19 mouse cellular contexts compared by ENCODE assay signal in genomic region chr2:35172246-35172645, GRCm38 (mm10). TPM values are rescaled to one million over a fixed set of nuclear protein-coding genes. Genes with fewer than 3 reads are reported as not detected.
A peak's percentile ranks its signal among the peaks of the same experiment; 100 is the strongest.
DNase-seq lines count a peak whose midpoint lies in the region; ATAC-seq and TF ChIP-seq lines count a peak whose summit lies in the region.
"Had no signal": no experiment of that assay in that cellular context is flagged by ENCODE, and none has a peak within 500 bp of the region (broad histone marks: within the 10 kb centered on the region; RNA-seq: fewer than 3 reads in every experiment).

No protein-coding gene starts in this region.

- H3K4me2 ChIP-seq in heart, embryonic 12.5 days: no peak overlapping the region
- no peak overlapping the region for H3K4me2 ChIP-seq in lung, postnatal 0 days (replicated peaks; ENCODE audit: low read depth, low read length)
- H3K4me2 ChIP-seq in stomach, embryonic 16.5 days (ENCODE audit: low read depth, low read length): no peak overlapping the region
- H3K4me2 ChIP-seq: forebrain, embryonic 13.5 days; hindbrain, embryonic 15.5 days; midbrain, embryonic 12.5 days; neural tube, embryonic 12.5 days had no signal

- H3K27ac ChIP-seq in heart, embryonic 12.5 days (ENCODE audit: poor library complexity, severe bottlenecking): peak overlapping the region; percentile 69
- H3K27ac ChIP-seq in kidney, adult 2 months (ENCODE audit: insufficient read depth, low read depth, low read length): peak overlapping the region; percentile 96
- peak overlapping the region; percentile 86 for H3K27ac ChIP-seq in lung, postnatal 0 days (ENCODE audit: low read length)
- no peak overlapping the region for H3K27ac ChIP-seq in stomach, embryonic 16.5 days (ENCODE audit: low read length)
- H3K27ac ChIP-seq in left cerebral cortex, adult 2 months: no peak overlapping the region
- H3K27ac ChIP-seq: forebrain, embryonic 13.5 days; hindbrain, embryonic 15.5 days; liver, embryonic 14.5 days; midbrain, embryonic 12.5 days; neural tube, embryonic 12.5 days had no signal

- TF ChIP-seq POLR2A in kidney, adult 2 months (IDR thresholded peaks at IDR 0.05; ENCODE audit: low read depth, low read length): no peak

- no peak for ATAC-seq in heart, embryonic 12.5 days (ENCODE audit: insufficient number of reproducible peaks, low FRiP score)
- ATAC-seq in lung, postnatal 0 days: peak; percentile 36
- ATAC-seq in stomach, embryonic 16.5 days (ENCODE audit: insufficient read depth, low FRiP score): peak; percentile 48; the same call in 1 of the 2 replicates
- ATAC-seq: forebrain, embryonic 13.5 days had no signal

- no peak overlapping the region for H3K4me3 ChIP-seq in heart, embryonic 12.5 days
- no peak overlapping the region for H3K4me3 ChIP-seq in kidney, adult 2 months (ENCODE audit: insufficient read depth, low read depth, low read length)
- no peak overlapping the region for H3K4me3 ChIP-seq in lung, postnatal 0 days (ENCODE audit: low read depth, low read length)
- H3K4me3 ChIP-seq in stomach, embryonic 16.5 days (replicated peaks; ENCODE audit: low read length): no peak overlapping the region
- no peak overlapping the region for H3K4me3 ChIP-seq in left cerebral cortex, adult 2 months
- H3K4me3 ChIP-seq: erythroblast, embryonic 14.5 days; forebrain, embryonic 13.5 days; hindbrain, embryonic 15.5 days; midbrain, embryonic 12.5 days; neural tube, embryonic 12.5 days had no signal

- no peak for TF ChIP-seq CTCF in kidney, adult 2 months (conservative IDR thresholded peaks at IDR 0.05; ENCODE audit: insufficient read depth, insufficient read length, low read depth, low read length)
- no peak for TF ChIP-seq CTCF in lung, postnatal 0 days (IDR thresholded peaks at IDR 0.05)
- TF ChIP-seq CTCF in left cerebral cortex, adult 2 months (IDR thresholded peaks at IDR 0.05): no peak

- WGBS in heart, embryonic 12.5 days: 77% methylated on average over 4 of the region's 4 CpGs
- WGBS in kidney, adult 2 months: 66% methylated on average over 4 of the region's 4 CpGs
- 77% methylated on average over 4 of the region's 4 CpGs for WGBS in lung, postnatal 0 days
- 77% methylated on average over 4 of the region's 4 CpGs for WGBS in stomach, embryonic 16.5 days

- no peak for TF ChIP-seq EP300 in lung, postnatal 0 days (IDR thresholded peaks at IDR 0.05)

- intact Hi-C loops in left cerebral cortex, adult 2 months (cut with DNase I): no loop called here

- no peaks in the 10 kb centered on the region for H3K9me3 ChIP-seq in heart, embryonic 12.5 days (replicated peaks)
- H3K9me3 ChIP-seq in lung, postnatal 0 days (ENCODE audit: low read length): no peaks in the 10 kb centered on the region
- H3K9me3 ChIP-seq in stomach, embryonic 16.5 days (replicated peaks; ENCODE audit: control insufficient read depth, low read length): no peaks in the 10 kb centered on the region
- H3K9me3 ChIP-seq: forebrain, embryonic 13.5 days; hindbrain, embryonic 15.5 days; midbrain, embryonic 12.5 days; neural tube, embryonic 12.5 days had no signal

- DNase-seq in heart, adult 18-20 months: no peak
- DNase-seq in kidney, adult 2 months: peak; percentile 31
- DNase-seq in kidney, adult 9 months: no peak
- DNase-seq in lung, postnatal 0 days (ENCODE audit: low spot score): peak; percentile 43
- no peak for DNase-seq in lung, adult 18-20 months
- no peak for DNase-seq in left cerebral cortex, adult 2 months (ENCODE audit: extremely low spot score in 1 of 2, low spot score in 2 of 2)
- DNase-seq: B cell, adult 2 months; cerebellum, adult 18-20 months; left cerebral cortex, postnatal 4 days; right cerebral cortex, postnatal 4 days; thymus, postnatal 36 days had no signal

- peaks cover 84% of the 10 kb centered on the region for H3K36me3 ChIP-seq in heart, embryonic 12.5 days
- peaks cover 2% of the 10 kb centered on the region; the same call in 1 of the 2 replicates for H3K36me3 ChIP-seq in kidney, adult 2 months (ENCODE audit: control insufficient read depth, insufficient read depth, low read length)
- H3K36me3 ChIP-seq in lung, postnatal 0 days (ENCODE audit: insufficient read depth, low read length): peaks cover 18% of the 10 kb centered on the region
- H3K36me3 ChIP-seq in stomach, embryonic 16.5 days (ENCODE audit: control insufficient read depth, insufficient read depth, low read length): peaks cover 11% of the 10 kb centered on the region

- H3K4me1 ChIP-seq in heart, embryonic 12.5 days (replicated peaks): peaks cover 28% of the 10 kb centered on the region
- peaks cover 15% of the 10 kb centered on the region for H3K4me1 ChIP-seq in kidney, adult 2 months (ENCODE audit: control insufficient read depth, insufficient read depth, low read length)
- H3K4me1 ChIP-seq in lung, postnatal 0 days (ENCODE audit: insufficient read depth, low read depth, low read length): peaks cover 11% of the 10 kb centered on the region
- no peaks in the 10 kb centered on the region for H3K4me1 ChIP-seq in stomach, embryonic 16.5 days (ENCODE audit: control insufficient read depth, insufficient read depth, low read length)
- H3K4me1 ChIP-seq: forebrain, embryonic 13.5 days; hindbrain, embryonic 15.5 days; midbrain, embryonic 12.5 days; neural tube, embryonic 12.5 days had no signal

- no peak overlapping the region for H3K9ac ChIP-seq in heart, embryonic 12.5 days
- H3K9ac ChIP-seq in lung, postnatal 0 days (replicated peaks; ENCODE audit: low read depth): no peak overlapping the region
- no peak overlapping the region for H3K9ac ChIP-seq in stomach, embryonic 16.5 days (ENCODE audit: low read length)
- H3K9ac ChIP-seq: forebrain, embryonic 13.5 days; hindbrain, embryonic 15.5 days; liver, embryonic 14.5 days; midbrain, embryonic 12.5 days; neural tube, embryonic 12.5 days had no signal

- no peaks in the 10 kb centered on the region for H3K27me3 ChIP-seq in heart, embryonic 12.5 days (replicated peaks)
- no peaks in the 10 kb centered on the region for H3K27me3 ChIP-seq in kidney, adult 2 months (replicated peaks; ENCODE audit: control insufficient read depth, insufficient read depth, low read length)
- H3K27me3 ChIP-seq in lung, postnatal 0 days (replicated peaks; ENCODE audit: insufficient read depth, low read length): no peaks in the 10 kb centered on the region
- no peaks in the 10 kb centered on the region for H3K27me3 ChIP-seq in stomach, embryonic 16.5 days (ENCODE audit: control insufficient read depth, insufficient read depth, low read length)
- H3K27me3 ChIP-seq: forebrain, embryonic 13.5 days; hindbrain, embryonic 15.5 days; midbrain, embryonic 12.5 days; neural tube, embryonic 12.5 days had no signal

RNA-seq across cellular contexts. Expression of gene Rab14, which starts 28.7 kb away (rescaled TPM):
- polyA plus RNA-seq in heart, embryonic 12.5 days (2016; fragmentation: Nextera tagmentation; extraction: Ambion mirVana): 255 and 280 TPM in 2 replicates
- 100 to 1,000 TPM; 128 to 136 TPM for total RNA-seq in heart, adult 18-20 months (2021)
- 149 and 170 TPM in 2 replicates for polyA plus RNA-seq in kidney, adult 2 months (2012; rRNA removed)
- polyA plus RNA-seq in lung, postnatal 0 days (2015; fragmentation: Nextera tagmentation; extraction: Ambion mirVana): 434 and 473 TPM in 2 replicates
- polyA plus RNA-seq in stomach, embryonic 16.5 days (2015; fragmentation: Nextera tagmentation; extraction: Ambion mirVana): 292 and 332 TPM in 2 replicates
- total RNA-seq in left cerebral cortex, adult 2 months (2021): 100 to 1,000 TPM; 219 to 229 TPM

Comparison
In these comparisons a context has a peak if more than half of its experiments do, and no peak if none do; other contexts are left out.
1. DNase-seq: peak in kidney, adult 2 months (single experiment) and lung, postnatal 0 days (single experiment); none in heart, adult 18-20 months (0 of 2), kidney, adult 9 months (single experiment), lung, adult 18-20 months (0 of 2) and left cerebral cortex, adult 2 months (0 of 2).
2. H3K27ac ChIP-seq: peak in heart, embryonic 12.5 days (single experiment), kidney, adult 2 months (single experiment) and lung, postnatal 0 days (single experiment); none in stomach, embryonic 16.5 days (single experiment) and left cerebral cortex, adult 2 months (single experiment).